Mouse (Mus musculus) olfactory bulb, adult 2 months (tissue): ENCODE measurements around the gene Cpsf4. TPM values are rescaled to one million over a fixed set of nuclear protein-coding genes. Genes with fewer than 3 reads are reported as not detected.
A peak's percentile ranks its signal among the peaks of the same experiment; 100 is the strongest.
"Not testable (repeated sequence)": the region's sequence is repeated elsewhere in the genome, so short reads cannot be mapped to it uniquely, and the experiment has no call there.

Experiments
- H3K27ac ChIP-seq: fragments of 200-500 bp; 2 replicates; pipeline ENCODE4 v1.5.1; 2012; ENCODE audit warnings: low read depth, low read length; ENCODE audit not compliant: insufficient read depth
- H3K4me1 ChIP-seq: fragments of 200-500 bp; 2 replicates; pipeline ENCODE4 v1.6.1; 2012; ENCODE audit warnings: low read length; ENCODE audit not compliant: control insufficient read depth, insufficient read depth
- H3K4me3 ChIP-seq: fragments of 200-500 bp; 2 replicates; pipeline ENCODE4 v1.5.1; 2012; ENCODE audit warnings: mild to moderate bottlenecking, low read depth, low read length, moderate library complexity; ENCODE audit not compliant: insufficient read depth
- CTCF ChIP-seq: fragments of 200-500 bp; IDR thresholded peaks from 2 replicates; pipeline ENCODE4 v1.5.1; 2012; ENCODE audit warnings: low read depth, mild to moderate bottlenecking, low read length, moderate library complexity; ENCODE audit not compliant: insufficient read depth
- POLR2A ChIP-seq: fragments of 200-500 bp; IDR thresholded peaks from 2 replicates; pipeline ENCODE4 v1.6.1; 2012; ENCODE audit warnings: mild to moderate bottlenecking, low read depth, low read length, moderate library complexity; ENCODE audit not compliant: insufficient read depth
- WGBS: fragments of 180-500 bp; shearing (Covaris S2); methylation state at CpG from one replicate; pipeline ENCODE4 v1.1.7; 2018; 5-methylcytosine and 5-hydroxymethylcytosine counted together
- polyA plus RNA-seq: library from polyadenylated mRNA; stranded (reverse); fragments of >200 nt; gene quantifications from 2 replicates; pipeline ENCODE4 v1.2.4, GENCODE M21; 2012; ENCODE audit warnings: low replicate concordance; ENCODE audit not compliant: missing spikeins, insufficient read depth, insufficient read length

Cpsf4 gene
- not detected in 2 replicates for polyA plus RNA-seq

DNA sequence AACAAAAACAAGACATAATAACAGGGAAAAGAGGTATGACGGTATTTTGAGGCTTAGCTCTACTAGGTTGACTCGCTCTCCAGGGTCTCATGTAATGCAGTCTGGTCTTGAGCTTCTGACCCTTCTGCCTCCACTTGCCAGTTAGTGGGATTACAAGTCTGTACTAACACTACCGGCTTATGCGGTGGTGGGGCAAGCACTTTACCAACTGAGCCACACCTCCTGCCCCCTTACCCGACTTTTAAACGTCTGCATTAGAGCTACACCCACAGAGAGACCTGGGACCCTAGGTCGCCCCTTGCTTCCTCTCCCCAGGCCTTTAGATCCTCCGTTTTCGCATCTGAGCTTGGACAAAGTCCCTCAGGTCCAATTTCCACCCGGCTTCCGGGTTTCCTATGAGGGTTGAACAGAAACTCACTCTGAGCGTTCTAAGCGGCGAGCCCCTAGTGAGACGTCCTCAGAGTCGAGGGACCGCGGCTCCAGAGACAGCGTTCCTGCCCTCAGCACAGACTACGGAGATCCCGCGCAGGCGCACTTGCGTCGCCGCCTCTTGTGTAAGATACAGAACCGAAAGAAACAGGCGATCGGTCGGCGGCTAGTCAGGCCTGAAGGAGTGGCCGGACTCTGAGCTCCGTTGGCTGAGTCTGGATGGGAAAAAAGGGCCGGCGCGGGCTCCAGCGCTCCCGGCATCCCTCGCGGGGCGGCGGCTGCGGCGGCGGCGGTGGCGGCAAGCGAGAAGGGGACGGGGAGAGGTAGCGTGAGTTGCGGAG, at the start of gene Cpsf4, which contains the start of gene Ptcd1:
Cpsf4 (plus strand) TSS at position 678 of the 770 bp plus-strand sequence.
Ptcd1 (minus strand) TSS at position 573 of the 770 bp plus-strand sequence.
- H3K27ac ChIP-seq, result peak within 1 kb of the TSS; percentile 41
- H3K4me1 ChIP-seq, result peaks cover 15% of the 10 kb centered on the region
- TF ChIP-seq CTCF (no peak), POLR2A (peak; percentile 75)
- peak within 1 kb of the TSS; percentile 75 for H3K4me3 ChIP-seq
- WGBS, result under 1% methylated on average over 51 of the region's 51 CpGs

DNA sequence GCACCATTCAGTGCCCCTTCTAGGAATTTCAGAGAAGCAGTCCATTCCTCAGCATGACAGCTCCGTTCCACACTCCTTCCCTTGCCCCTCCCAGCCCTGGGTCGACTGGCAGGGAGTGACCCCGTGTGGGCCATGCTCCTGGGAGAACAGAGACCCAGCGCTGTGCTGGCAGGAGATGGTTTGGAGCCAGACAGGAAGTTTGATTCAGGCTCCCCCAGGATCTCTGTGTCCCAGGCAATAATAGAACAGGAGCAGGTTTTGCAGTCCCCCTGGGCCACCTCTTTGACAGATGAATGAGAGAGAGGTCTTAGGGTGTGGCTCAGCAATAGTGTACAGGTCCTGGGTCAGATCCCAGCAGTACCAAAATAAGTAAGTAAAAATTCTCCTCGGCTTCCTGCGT, 49.0 kb upstream of the Cpsf4 start:
- H3K27ac ChIP-seq, result no peak overlapping the region
- WGBS, result 58% methylated on average over 6 of the region's 6 CpGs
- no peak for TF ChIP-seq CTCF
- no peak for TF ChIP-seq POLR2A
- no peak overlapping the region for H3K4me3 ChIP-seq
- peaks cover 14% of the 10 kb centered on the region; the same call in 1 of the 2 replicates for H3K4me1 ChIP-seq

DNA sequence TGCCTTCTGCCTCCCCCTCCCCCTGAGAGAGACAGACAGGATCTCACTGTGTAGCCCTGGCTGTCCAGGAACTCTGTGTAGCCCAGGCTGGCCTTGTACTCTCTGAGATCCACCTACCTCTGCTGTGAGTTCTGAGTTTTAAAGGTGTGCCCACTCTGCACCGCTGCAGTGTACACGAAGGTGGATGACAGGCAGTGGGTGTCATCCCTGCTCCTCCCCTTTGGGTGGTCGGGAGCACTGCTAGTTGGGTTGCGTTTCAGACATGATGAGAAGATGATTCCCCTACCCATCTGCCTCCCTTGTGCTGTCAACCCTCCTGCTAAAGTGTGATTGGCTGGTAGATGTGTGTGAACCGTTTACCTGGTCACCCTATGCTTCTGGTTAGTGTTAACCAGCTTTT, 48.6 kb upstream of the Cpsf4 start:
- H3K27ac ChIP-seq, result no peak overlapping the region
- no peak overlapping the region for H3K4me3 ChIP-seq
- 88% methylated on average over 5 of the region's 5 CpGs for WGBS
- H3K4me1 ChIP-seq, result peaks cover 14% of the 10 kb centered on the region; the same call in 1 of the 2 replicates
- TF ChIP-seq POLR2A (no peak), CTCF (no peak)

DNA sequence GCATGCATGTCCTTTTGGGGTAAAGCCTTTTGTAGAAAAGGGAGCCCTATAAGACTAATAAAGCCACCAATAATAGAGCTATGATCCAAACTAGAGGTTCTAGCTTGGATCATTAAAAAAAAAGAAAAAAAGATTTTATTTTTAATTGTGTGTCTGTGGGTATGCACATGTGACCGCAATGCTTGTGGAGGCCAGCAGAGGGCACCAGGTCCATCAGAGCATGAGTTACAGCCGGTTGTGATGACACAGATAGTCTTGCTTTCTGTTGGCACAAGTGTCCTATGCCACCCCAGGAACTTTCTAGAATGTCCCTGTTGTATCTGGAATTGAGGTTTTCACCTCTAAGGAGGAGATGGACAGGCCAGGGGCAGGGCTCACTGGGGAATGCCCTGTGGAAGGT, 47.6 kb upstream of the Cpsf4 start:
- TF ChIP-seq CTCF, result no peak
- no peak for TF ChIP-seq POLR2A
- Histone ChIP-seq H3K4me1 (peaks cover 8% of the 10 kb centered on the region; the same call in 1 of the 2 replicates), H3K4me3 (no peak overlapping the region), H3K27ac (no peak overlapping the region)
- WGBS, result 90% methylated on average over 2 of the region's 2 CpGs

DNA sequence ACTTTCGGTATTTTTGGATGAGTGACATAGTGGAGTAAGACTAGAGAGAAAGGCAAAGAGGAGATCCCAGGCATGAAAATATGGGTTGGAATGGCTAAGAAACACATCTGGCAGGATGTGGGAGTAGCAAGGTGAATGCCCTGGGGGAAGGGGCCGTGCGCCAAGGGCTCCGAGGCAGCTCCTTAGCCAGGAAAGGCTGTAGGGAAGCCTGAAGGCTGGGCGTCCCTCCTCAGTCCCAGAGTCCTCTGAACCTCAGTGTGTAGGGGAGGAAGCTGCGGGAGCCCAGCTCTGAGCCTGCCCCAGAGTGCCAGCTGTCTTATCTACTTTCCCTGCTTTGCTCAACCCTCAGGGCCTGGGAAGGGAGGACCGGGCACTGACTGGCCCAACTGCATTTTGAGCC, 46.1 kb upstream of the Cpsf4 start:
- Histone ChIP-seq H3K27ac (no peak overlapping the region), H3K4me1 (0 out of 2 replicates have a peak, but pooled peaks cover 2% of the 10 kb centered on the region), H3K4me3 (no peak overlapping the region)
- 78% methylated on average over 7 of the region's 7 CpGs for WGBS
- TF ChIP-seq CTCF (no peak), POLR2A (no peak)

DNA sequence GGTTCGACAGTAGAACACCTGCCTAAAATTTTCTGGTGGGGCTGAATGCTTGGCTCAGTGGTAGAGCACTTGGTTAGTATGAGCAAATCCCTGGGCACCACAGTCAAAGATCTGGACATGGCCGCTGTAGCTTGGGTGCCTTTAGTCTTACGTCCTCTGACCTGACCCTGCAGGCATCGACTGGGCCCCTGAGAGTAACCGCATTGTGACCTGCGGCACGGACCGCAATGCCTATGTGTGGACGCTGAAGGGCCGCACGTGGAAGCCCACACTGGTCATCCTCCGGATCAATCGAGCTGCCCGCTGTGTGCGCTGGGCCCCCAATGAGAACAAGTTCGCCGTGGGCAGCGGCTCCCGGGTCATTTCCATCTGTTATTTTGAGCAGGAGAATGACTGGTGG, 43.6 kb upstream of the Cpsf4 start:
- Histone ChIP-seq H3K4me3 (no peak overlapping the region), H3K4me1 (no peaks in the 10 kb centered on the region), H3K27ac (no peak overlapping the region)
- WGBS, result 94% methylated on average over 19 of the region's 19 CpGs
- TF ChIP-seq CTCF (no peak), POLR2A (no peak)

DNA sequence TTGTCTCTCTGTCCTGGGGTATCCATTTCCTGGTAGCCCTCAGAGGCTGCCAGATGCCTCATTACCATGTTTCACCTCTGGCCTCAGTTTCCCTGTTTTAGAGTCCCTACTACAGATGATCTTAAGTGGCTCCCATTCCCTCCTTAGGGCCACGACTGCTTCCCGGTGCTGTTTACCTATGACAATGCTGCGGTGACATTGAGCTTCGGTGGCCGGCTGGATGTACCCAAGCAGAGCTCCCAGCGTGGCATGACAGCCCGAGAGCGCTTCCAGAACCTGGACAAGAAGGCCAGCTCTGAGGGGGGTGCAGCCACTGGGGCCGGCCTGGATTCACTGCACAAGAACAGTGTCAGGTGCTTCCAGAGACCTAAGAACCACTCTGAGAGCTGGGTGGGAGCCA, 40.4 kb upstream of the Cpsf4 start:
- 94% methylated on average over 9 of the region's 9 CpGs for WGBS
- no peak overlapping the region for H3K4me3 ChIP-seq
- no peak overlapping the region for H3K27ac ChIP-seq
- TF ChIP-seq CTCF (no peak), POLR2A (no peak)
- peaks cover 11% of the 10 kb centered on the region for H3K4me1 ChIP-seq

DNA sequence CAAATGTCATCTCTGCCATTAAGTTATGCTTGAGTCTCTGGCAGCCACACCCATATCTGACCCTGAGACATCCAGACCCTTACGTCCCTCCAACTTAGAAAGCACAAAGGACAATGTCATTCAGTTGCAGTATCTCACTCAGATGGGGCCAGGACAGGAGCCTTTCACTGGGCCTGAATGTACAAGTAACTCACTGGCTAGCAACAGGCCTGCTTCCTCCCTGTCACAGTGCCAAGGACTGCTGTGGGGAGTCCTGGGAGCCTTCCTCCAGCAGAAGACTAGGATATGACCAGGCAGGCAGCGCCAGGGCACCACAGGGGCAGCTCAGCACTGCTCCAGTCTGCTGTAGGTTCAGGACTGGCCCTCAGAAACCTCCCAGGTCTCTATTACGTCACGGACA, 37.9 kb upstream of the Cpsf4 start:
- 89% methylated on average over 4 of the region's 4 CpGs for WGBS
- Histone ChIP-seq H3K4me1 (peaks cover 11% of the 10 kb centered on the region), H3K27ac (no peak overlapping the region), H3K4me3 (no peak overlapping the region)
- TF ChIP-seq POLR2A (no peak), CTCF (no peak)

DNA sequence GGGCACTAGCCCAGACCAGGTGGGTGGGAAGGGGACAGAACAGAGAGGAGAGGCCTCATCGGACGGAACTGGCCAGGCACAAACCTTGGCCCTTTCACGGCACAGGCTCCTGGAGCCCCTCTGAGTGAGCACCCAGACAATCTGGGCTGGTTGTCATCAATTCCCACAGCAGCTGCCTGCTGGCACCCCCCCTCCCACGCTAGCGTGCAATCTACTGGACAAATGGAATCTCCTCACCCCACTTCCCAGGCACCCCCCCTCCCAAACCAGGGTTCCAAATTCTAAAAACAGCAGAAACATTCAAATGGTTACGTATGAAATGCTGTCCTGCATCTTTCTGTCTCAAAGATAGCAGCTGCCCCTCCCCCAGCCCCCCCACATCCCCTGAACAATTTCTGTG, 37.2 kb upstream of the Cpsf4 start:
- WGBS, result 75% methylated on average over 4 of the region's 6 CpGs
- peaks cover 11% of the 10 kb centered on the region for H3K4me1 ChIP-seq
- not testable (repeated sequence) for H3K27ac ChIP-seq, H3K4me3 ChIP-seq

DNA sequence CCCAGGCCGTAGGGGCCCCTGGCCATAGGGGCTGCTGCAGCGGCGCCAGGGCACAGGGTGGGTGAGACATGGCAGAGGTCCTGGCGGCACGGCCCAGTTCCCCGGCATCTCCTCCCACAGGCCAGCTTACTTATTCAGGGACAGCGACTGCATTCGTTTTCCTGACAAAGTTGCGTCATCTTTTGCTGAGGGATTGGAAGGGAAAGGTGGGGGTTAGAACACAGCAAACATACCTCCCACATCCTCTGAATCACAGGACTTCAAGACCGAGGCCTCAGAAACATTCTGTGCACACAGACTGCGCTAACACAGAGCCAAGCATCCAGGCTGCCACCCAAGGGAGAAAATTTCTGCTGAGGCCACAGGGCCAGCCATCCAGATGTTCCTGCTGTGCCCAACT, 36.8 kb upstream of the Cpsf4 start:
- 59% methylated on average over 11 of the region's 11 CpGs for WGBS
- Histone ChIP-seq H3K4me3 (no peak overlapping the region; the same call in 1 of the 2 replicates), H3K4me1 (peaks cover 11% of the 10 kb centered on the region), H3K27ac (no peak overlapping the region)
- no peak for TF ChIP-seq CTCF
- TF ChIP-seq POLR2A, result no peak
